Mouse (Mus musculus): Measurements from ENCODE around the gene Rhbdl1.

Rhbdl1 gene

DNA sequence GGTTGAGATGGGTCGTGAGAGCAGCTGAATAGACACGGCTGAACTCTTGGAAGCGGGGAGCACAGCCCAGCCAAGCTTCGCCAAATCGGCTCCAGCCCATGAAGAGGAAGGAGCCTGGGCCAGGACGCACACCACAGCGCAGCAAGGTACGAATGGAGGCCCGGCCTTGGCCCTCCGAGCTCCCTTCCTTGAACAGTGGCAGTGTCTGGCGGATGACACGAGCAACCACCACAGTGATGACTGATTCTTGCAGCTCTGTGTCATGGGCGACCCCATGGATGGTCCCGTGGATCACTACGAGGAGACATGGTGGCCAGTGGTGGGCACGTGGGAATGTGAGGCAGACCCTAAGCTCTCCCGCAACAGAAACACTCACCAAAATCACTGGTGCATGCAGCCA lies 42.1 kb downstream of the Rhbdl1 start:
- DNase-seq (ENCODE audit: low read depth, low spot score): no peak

DNA sequence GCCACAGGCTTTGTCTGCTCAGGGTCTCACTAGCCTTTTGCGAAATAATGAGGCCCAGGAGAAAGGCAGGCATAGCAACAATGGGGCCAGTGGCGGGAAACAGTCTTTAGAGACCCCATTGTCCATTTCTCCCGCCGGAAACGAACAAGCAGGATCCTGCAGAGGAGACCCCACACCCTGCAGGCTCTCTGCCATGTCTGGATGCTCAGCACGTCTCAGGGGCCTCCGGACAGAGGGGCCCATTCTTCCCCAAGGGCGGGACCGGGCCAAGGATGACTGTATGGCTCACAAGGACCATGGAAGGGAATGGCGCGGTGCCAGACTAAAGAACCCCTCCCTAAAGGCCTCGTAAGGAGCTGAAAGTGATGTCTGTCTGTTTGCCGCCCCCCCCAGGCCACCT lies 42.9 kb downstream of the Rhbdl1 start:
- no peak for DNase-seq (ENCODE audit: low read depth, low spot score)

DNA sequence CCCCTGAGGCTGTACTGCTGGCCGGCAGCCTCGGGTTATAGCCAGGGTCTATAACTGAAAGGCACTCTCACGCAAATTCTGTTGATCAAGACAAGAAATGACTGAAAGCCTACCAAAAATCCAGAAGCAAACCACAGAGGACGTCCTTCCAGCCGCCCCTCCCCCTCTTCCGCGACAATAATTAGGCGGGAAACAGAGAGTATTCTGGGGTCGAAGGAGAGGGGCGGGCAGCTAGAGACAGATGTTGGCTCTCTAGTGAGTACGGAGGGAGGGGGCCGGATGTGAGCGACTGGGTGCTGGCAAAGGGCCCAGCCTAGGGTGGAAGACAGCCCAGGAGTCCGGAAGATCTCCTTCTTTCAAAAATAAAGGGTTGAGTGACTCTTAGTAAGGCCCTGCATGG lies 44.5 kb downstream of the Rhbdl1 start, which contains the start of gene Fam173a:
Gene Fam173a (minus strand): TSS at position 287 of the 400 bp plus-strand sequence.
- no peak for DNase-seq (ENCODE audit: low read depth, low spot score)

DNA sequence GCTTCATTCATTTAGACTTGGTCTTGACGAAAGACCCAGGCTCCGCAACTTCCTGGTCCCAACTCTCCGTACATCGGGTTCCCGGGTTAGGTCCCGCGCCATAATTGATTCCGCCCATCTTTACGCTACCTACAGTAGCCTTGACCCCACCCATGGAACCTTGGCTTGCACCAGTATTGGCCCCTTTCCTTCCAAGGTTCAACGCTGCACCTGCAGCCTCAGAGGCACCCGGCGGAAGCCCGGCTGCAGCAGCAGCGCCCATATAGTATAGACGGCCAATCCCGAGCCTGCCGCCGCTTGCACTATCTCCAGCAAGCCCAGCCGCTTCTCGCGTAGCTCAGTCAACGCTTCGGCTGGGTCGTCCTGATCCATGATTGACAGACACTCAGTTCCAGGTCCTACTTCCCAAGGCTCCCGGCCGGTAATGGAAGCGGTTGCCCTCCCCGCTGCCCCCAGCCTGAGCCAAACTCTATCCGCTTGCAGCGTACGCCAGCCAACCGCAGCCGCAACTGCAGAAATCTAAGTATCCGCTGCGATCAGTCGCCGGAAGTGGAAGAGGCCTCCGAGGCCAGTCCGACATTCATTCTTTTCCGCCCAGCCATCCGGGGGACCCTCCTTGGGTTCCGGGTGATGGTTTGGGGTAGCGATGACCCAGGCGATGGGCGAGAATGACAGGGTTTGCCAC lies 45.1 kb downstream of the Rhbdl1 start:
- peak; percentile 82 for DNase-seq (ENCODE audit: low read depth, low spot score)

DNA sequence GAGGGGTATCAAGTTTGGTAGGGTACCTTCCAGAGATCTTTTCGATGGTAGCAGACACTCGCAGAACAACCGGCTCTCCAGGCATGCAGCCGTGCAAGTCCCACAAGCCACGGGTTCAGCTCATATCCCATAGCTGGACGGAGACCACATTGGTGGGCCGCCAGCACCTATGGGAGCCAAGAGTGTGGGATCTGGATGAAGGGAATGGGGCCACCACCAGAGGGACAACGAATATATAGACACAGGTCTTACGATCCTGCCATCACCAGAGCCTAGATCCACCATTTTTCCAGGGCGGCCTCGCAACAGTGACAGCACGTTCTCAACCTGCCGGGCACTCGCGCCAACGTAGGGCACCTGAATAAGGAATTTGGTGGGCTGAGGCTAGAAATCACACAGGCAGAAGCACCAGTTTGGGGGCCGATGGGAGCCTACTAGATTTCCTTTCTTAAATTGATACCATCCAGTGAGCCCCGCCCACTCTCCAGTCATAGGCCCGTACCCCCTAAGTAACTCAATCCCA lies 45.7 kb downstream of the Rhbdl1 start:
- no peak for DNase-seq (ENCODE audit: low read depth, low spot score)

DNA sequence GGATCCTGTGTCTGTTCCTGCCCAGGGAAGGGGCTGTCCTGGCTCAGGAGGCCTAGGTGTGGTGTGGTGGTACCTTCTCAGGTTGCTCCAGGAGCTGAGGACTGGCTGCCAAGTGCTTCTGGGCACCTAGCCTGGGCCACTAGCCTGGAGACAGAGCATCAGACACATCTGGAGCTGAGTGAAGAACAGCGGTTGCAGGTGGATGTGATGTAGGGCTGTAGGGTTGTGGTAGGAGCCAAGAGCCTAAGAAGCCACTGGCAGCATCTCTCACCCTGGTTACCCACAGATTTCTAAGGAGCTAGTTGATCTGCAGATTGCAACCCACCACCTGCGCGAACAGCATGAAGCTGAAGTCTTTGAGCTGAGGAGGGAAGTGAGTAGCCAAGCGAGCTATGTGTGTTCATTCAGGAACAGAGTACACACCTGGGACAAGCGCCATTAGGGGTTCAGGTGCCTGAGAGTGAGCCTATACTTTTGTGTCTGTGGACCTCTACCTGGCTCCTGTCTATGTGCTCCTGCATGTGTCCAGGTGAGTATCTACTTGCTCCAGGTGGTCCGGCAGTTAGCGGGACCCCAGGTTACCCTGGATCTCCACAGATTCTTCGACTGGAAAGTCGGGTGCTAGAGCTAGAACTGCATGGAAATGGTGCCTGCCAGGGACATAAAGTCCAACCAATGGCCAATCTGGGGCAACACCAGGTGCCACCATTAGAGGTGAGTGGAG lies 50.2 kb downstream of the Rhbdl1 start:
- DNase-seq (ENCODE audit: low read depth, low spot score): no peak

DNA sequence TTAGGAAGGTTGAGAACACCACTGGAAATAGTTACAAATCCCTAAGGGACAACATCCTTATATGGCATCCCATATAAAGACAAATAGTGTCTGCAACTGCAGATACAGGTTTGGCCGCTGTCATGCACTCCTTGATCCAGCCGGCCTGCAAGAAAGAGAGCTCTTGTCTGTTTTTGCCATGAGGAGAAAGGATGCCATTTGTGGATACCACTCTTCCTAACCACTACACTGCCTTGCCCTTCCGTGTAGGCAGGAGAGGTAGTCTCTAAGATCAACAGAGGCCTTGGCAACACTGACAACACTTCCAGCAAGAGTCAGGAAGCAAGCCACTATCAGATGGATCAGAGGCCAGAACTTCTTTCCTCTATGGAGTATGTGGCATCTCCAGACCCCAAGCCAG lies 50.8 kb downstream of the Rhbdl1 start, which contains the start of gene Ccdc78:
Gene Ccdc78 (plus strand): TSS at position 301 of the 400 bp plus-strand sequence.
- no peak for DNase-seq (ENCODE audit: low read depth, low spot score)

DNA sequence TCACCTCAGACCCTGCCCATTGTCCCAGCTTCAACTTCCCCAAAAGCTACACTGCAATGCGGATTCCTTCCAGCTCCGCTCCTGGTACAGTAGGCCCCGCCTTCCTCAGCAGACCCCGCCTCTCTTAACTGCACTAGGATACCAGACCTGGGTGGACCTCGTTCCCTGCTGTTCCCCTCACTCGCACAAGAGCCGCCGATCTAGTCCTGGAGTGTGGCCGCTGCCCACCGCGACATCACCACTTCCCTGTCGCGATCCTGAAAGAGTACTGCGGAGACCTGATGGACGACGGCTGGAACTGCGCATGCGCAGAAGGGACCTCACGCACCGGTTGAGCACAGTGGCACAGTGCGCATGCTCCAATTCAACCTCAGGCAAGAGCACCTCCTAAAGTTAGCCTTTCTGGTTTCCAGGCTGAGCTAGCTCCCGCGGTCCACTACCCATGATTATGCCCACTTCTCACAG lies 51.8 kb downstream of the Rhbdl1 start, which contains the start of gene Haghl:
Gene Haghl (minus strand): TSS at position 393 of the 465 bp plus-strand sequence.
- peak; percentile 93 for DNase-seq (ENCODE audit: low read depth, low spot score)

Data from retina, postnatal 7 days (tissue).